Mouse (Mus musculus) liver, postnatal 0 days (tissue): ENCODE measurements around the gene Ssb.

Source experiments
- CTCF ChIP-seq: sonication (generic); IDR thresholded peaks from 2 replicates; pipeline ENCODE4 v1.5.1; 2016; ENCODE audit warnings: antibody characterized with exemption, low read depth
- EP300 ChIP-seq: IDR thresholded peaks from 2 replicates; pipeline ENCODE4 v1.6.1; 2016; ENCODE audit warnings: antibody characterized with exemption, low read depth, mild to moderate bottlenecking

DNA sequence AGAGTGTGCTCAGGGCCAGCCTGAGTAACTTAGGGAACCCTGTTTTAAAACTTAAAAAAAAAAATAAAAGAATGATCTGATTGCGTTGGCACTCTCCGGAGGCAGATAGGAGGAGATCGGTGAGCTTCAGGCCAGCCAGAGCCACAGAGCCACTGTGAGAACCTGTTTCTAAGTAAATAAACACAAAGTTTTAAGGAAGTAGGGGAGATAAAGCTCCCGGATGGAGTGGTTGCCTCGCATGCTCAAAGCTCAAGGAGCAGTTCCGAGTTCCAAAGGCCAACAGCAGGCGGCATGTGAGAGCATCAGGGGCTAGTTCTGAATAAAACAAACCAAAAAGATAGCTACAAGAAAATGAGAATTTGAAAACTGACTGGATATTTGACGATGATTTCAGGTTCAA lies 5.0 kb upstream of the Ssb start:
- TF ChIP-seq CTCF (peak; percentile 54), EP300 (no peak)
